Mouse (Mus musculus): ENCODE measurements at regions not wholly inside any gene's neighbourhood (a gene's known extent, or its start where the extent isn't known, plus 50 kb on each side); places are given as distances from the start of the nearest gene placed in this dataset.

DNA sequence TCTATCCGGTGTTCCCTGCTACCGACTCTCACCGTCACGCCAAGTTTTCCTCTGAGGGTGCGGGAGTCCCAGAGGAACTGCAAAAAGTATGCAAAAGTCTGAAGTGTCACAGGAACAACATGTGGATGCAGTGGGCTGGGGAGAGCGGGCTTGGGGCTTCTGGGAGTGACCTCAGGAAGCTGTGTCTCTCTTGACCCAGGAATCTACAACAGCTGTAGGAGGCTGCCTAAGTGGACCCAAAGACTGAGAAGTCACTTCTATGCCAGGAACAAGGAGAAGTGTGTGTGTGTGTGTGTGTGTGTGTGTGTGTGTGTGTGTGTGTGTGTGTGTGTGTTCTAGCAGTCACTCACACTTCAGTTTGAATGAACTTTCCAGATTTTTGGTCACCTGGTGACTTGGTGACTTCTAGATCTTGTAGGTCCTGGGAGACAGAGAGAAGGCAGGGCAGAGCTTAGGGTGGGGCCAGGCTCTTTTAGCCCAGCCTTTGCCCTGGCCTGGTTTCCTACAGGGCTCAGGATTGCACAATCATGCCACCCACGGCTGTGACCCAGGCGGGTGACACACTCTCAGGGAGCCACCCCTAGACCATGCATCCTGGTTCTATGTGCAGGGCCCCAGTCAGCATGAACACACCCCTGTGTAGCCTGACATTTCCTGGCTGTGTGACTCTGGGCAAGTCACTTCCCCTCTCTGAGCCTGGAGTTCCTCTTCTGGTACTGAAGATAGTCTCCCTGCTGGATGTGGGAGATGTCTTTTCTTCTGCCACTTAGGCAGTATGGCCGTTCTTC is 70.2 kb upstream of the Tmem189 start:
- DNase-seq (ENCODE audit: low spot score), result peak; percentile 55

GRCm38 (mm10) chr2:167757157-167757780 is 67.6 kb upstream of the Tmem189 start:
- peak; percentile 68 for DNase-seq (ENCODE audit: low spot score)

DNA sequence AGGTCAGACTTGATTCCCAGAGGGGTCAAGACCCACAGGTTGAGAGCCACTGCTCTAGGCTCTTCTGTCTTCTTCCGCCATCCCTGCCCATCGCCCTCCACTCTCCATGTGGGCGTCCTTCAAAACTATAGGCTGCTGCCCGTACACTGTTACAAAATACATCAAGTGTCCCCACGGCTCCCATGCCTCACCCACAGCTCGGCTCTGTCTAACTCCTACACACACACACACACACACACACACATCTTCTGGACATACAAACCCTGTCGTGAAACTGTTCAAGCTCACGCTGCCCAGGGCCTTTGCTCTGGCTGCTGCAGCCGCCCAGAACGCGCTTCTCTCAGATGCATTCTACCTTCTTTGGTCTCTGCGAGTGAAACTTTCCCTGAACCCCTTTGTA is 67.1 kb upstream of the Tmem189 start:
- DNase-seq (ENCODE audit: low spot score), result no peak

DNA sequence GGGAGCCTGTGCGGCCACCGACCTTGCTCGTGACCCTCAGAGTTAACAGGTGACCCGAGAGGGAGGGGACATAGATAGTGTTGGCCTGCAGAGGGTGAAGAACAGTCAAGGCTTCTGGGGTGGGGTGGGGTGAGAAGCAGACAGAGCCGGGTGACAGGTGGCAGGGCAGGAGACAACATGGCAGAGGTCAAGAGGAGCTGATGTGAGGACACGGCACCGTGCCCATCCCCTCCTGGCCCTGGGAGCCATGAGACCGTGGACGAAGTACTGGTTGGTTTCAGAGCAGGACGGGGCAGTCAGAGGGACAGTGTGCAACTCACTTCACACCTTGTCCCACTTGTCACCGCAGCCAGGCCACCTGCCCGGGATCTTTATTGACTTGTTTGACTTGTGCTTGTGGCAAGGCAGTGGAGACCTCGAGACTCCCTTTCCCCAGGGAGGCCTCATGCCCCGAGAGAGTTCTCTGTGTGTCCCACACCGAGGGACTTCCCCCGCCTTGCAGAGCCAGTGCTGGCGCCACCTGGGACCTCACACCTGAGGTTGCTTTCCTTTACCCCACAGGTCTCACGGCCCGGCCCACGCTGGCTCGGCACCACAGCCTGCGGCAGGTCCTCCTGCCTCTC is 65.4 kb upstream of the Tmem189 start:
- no peak for DNase-seq (ENCODE audit: low spot score)

GRCm38 (mm10) chr2:167753898-167754297 is 64.3 kb upstream of the Tmem189 start:
- DNase-seq (ENCODE audit: low spot score), result peak; percentile 68

GRCm38 (mm10) chr2:167752805-167753556 is 63.4 kb upstream of the Tmem189 start:
- DNase-seq (ENCODE audit: low spot score), result peak; percentile 41

DNA sequence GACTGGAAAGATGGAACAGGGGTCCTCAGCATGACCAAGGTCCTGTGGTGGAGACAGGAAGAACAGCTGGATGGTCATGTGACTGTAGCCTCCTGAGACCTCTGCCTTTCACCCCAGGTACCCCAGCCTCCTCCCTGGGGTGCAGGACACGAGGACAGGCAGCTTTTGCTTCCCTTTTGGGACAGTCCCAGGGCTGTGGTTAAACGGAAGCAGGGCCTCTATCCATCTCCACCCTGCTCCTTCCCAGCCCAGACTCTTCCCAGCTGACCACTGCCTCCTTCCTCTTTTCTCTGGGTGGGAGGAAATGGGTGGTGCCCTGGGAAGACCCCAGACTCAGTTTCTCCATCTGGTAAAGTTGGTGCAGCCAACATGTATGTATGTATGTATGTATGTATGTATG is 62.0 kb upstream of the Tmem189 start:
- DNase-seq (ENCODE audit: low spot score), result no peak

GRCm38 (mm10) chr2:167748297-167748696 is 58.7 kb upstream of the Tmem189 start:
- DNase-seq (ENCODE audit: low spot score), result no peak

- DNase-seq (ENCODE audit: low spot score), result no peak
These were observed 57.7 kb upstream of the Tmem189 start for GRCm38 (mm10) chr2:167747164-167747843.

GRCm38 (mm10) chr2:167746344-167746743 is 56.7 kb upstream of the Tmem189 start:
- no peak for DNase-seq (ENCODE audit: low spot score)

GRCm38 (mm10) chr2:167745409-167745808 is 55.8 kb upstream of the Tmem189 start:
- no peak for DNase-seq (ENCODE audit: low spot score)

DNA sequence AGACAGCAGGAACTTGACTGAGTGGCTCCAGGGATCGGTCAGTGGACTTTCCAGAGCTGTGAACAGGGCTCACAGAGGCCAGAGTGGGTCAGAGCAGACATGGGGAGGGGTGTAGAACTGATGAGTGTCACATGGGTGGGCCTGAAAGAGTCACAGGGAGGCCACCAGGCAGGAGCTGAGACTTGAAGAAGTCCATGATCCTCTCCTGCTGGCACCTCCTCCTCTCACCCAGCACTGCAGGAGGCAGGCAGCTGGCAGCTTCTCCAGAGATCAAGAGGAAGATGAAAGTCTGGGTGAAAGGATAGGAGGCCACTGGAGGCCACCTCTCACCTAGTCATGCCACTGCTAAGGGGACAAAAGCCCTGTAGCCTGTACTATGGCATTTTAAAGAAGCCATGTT is 54.5 kb upstream of the Tmem189 start:
- no peak for DNase-seq (ENCODE audit: low spot score)

- DNase-seq (ENCODE audit: low spot score), result no peak
These were observed 52.9 kb upstream of the Tmem189 start for GRCm38 (mm10) chr2:167742479-167742878.

DNA sequence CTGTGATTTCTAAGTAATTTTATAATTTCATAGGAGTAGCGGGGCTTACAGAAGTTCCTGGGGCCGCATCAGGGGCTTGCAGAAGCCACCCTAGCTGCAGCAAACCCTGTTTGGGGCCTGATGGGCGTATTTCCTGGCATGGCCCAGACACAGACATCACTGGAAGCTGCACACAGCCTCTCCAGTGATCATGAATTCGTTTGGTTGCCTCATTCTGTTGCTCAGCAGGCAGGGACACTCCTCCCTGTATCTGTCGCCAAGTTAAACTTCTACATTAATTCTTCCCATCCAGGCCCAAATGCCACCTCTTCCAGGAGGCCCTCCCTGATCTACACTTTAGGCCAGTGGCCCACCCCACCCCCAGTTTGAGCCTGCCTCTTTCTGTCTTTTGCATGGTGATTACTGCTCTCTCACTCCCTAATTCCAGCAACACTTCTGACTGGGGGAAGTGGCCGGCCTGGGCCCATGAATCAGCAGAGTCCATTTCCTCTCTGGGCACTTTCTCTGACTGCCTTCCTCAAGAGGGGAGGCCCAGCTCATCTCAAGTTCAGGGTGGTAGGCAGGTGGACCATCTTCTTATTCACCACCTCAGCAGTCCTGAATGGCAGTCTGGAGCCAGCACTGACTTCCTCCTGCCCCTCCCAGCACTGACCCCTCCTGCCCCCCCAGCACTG is 51.0 kb upstream of the Tmem189 start:
- DNase-seq (ENCODE audit: low spot score), result peak; percentile 29
